Mouse (Mus musculus) CH12.LX (cell line): Measurements from ENCODE around the gene Gm8439. TPM values are rescaled to one million over a fixed set of nuclear protein-coding genes. Genes with fewer than 3 reads are reported as not detected.

Experiments used
- DNase-seq: peaks from one replicate; pipeline ENCODE4 v3.0.0-alpha.2; 2013; ENCODE audit errors: extremely low read depth
- H3K27ac ChIP-seq: 2 replicates; pipeline ENCODE4 v1.5.1; 2012; ENCODE audit warnings: low read depth, mild to moderate bottlenecking, control low read depth, moderate library complexity; ENCODE audit not compliant: insufficient read depth
- H3K27me3 ChIP-seq: replicated peaks from 2 replicates; pipeline ENCODE3; 2012; ENCODE audit warnings: inconsistent platforms
- H3K36me3 ChIP-seq, 2 experiments: replicated peaks in 1 of 2; 2 replicates each; pipeline versions ENCODE3 to v1.6.1; 2012; ENCODE audit warnings: inconsistent platforms in 1 of 2, low read length in 1 of 2, mild to moderate bottlenecking in 1 of 2, mixed read lengths in 1 of 2, moderate library complexity in 1 of 2; ENCODE audit not compliant: control insufficient read depth in 1 of 2, insufficient read depth in 1 of 2
- H3K4me1 ChIP-seq, 2 experiments: 2 replicates each; pipeline ENCODE4 v1.6.1; 2012; ENCODE audit warnings: inconsistent platforms in 1 of 2, moderate library complexity in 1 of 2; ENCODE audit not compliant: insufficient read depth in 2 of 2, control insufficient read depth in 1 of 2
- H3K4me2 ChIP-seq: 2 replicates; pipeline ENCODE4 v1.6.1; 2012; ENCODE audit warnings: low read depth, mild to moderate bottlenecking, control low read depth; ENCODE audit not compliant: poor library complexity, insufficient read depth, severe bottlenecking
- H3K4me3 ChIP-seq, 3 experiments: fragments of 150-350 bp in 1 of 3; sonication (generic) in 1 of 3; replicated peaks in 1 of 3; 2 replicates each; pipeline versions ENCODE3 to v1.5.1; 2011 to 2012; ENCODE audit warnings: low read depth in 2 of 3, low read length in 2 of 3, mild to moderate bottlenecking in 2 of 3, moderate library complexity in 2 of 3, control low read depth in 1 of 3, improper control_type of control experiment in 1 of 3, inconsistent platforms in 1 of 3, mixed read lengths in 1 of 3; ENCODE audit not compliant: poor library complexity in 1 of 3
- H3K79me2 ChIP-seq: replicated peaks from 2 replicates; pipeline ENCODE4 v1.6.1; 2012; ENCODE audit warnings: mild to moderate bottlenecking, moderate library complexity; ENCODE audit not compliant: control insufficient read depth, poor library complexity, insufficient read depth, severe bottlenecking; ENCODE audit errors: extremely low read depth
- H3K9ac ChIP-seq: 2 replicates; pipeline ENCODE4 v1.6.1; 2012; ENCODE audit warnings: low read depth, mild to moderate bottlenecking, control low read depth, moderate library complexity; ENCODE audit not compliant: insufficient read depth
- H3K9me3 ChIP-seq: replicated peaks from 2 replicates; pipeline ENCODE3; 2012; ENCODE audit warnings: low read length, inconsistent platforms, mixed read lengths
- BHLHE40 ChIP-seq: IDR thresholded peaks from 2 replicates; pipeline ENCODE4 v1.6.1; 2011; ENCODE audit warnings: mild to moderate bottlenecking, low read depth, low read length, improper control_type of control experiment
- CHD2 ChIP-seq: IDR thresholded peaks from 2 replicates; pipeline ENCODE4 v1.6.1; 2011; ENCODE audit warnings: low read length, improper control_type of control experiment
- CTCF ChIP-seq, 2 experiments: IDR thresholded peaks in 1 of 2; conservative IDR thresholded peaks in 1 of 2; 2 replicates each; pipeline ENCODE4 v1.5.1; 2011 to 2012; ENCODE audit warnings: low read depth in 2 of 2, low read length in 2 of 2, improper control_type of control experiment in 1 of 2, inconsistent platforms in 1 of 2, mild to moderate bottlenecking in 1 of 2, moderate library complexity in 1 of 2
- E2F4 ChIP-seq: IDR thresholded peaks from 2 replicates; pipeline ENCODE4 v1.6.1; 2011; ENCODE audit warnings: low read depth, low read length, improper control_type of control experiment; ENCODE audit not compliant: insufficient replicate concordance
- ELF1 ChIP-seq: IDR thresholded peaks from 2 replicates; pipeline ENCODE4 v1.6.1; 2014; ENCODE audit warnings: low read depth, mild to moderate bottlenecking, inconsistent platforms, low read length, improper control_type of control experiment
- EP300 ChIP-seq: IDR thresholded peaks from 2 replicates; pipeline ENCODE4 v1.6.1; 2011; ENCODE audit warnings: low read length, improper control_type of control experiment
- IRF4 ChIP-seq: IDR thresholded peaks from 2 replicates; pipeline ENCODE4 v1.6.1; 2014; ENCODE audit warnings: low read depth, mild to moderate bottlenecking, inconsistent platforms, low read length, improper control_type of control experiment
- JUN ChIP-seq: IDR thresholded peaks from 2 replicates; pipeline ENCODE4 v1.6.1; 2011; ENCODE audit warnings: low read depth, mild to moderate bottlenecking, low read length, improper control_type of control experiment, moderate library complexity; ENCODE audit not compliant: insufficient read depth
- KAT2A ChIP-seq: IDR thresholded peaks from 2 replicates; pipeline ENCODE4 v1.6.1; 2012; ENCODE audit warnings: low read length, improper control_type of control experiment, inconsistent platforms; ENCODE audit not compliant: insufficient replicate concordance
- MAZ ChIP-seq: IDR thresholded peaks from 2 replicates; pipeline ENCODE4 v1.6.1; 2012; ENCODE audit warnings: low read depth, mild to moderate bottlenecking, inconsistent platforms, low read length, improper control_type of control experiment, moderate library complexity
- MEF2A ChIP-seq: IDR thresholded peaks from 2 replicates; pipeline ENCODE4 v1.6.1; 2014; ENCODE audit warnings: low read depth, mild to moderate bottlenecking, inconsistent platforms, low read length, improper control_type of control experiment, borderline replicate concordance
- NRF1 ChIP-seq: IDR thresholded peaks from 2 replicates; pipeline ENCODE4 v1.6.1; 2014; ENCODE audit warnings: low read depth, mild to moderate bottlenecking, inconsistent platforms, low read length, improper control_type of control experiment, moderate library complexity
- PAX5 ChIP-seq: IDR thresholded peaks from 2 replicates; pipeline ENCODE4 v1.6.1; 2012; ENCODE audit warnings: low read length, inconsistent platforms, mixed read lengths
- POLR2A ChIP-seq: IDR thresholded peaks from 2 replicates; pipeline ENCODE4 v1.6.1; 2011; ENCODE audit warnings: low read depth, mild to moderate bottlenecking, improper control_type of control experiment, low read length
- POLR2AphosphoS2 ChIP-seq: IDR thresholded peaks from 2 replicates; pipeline ENCODE4 v1.6.1; 2011; ENCODE audit warnings: low read depth, low read length, improper control_type of control experiment
- RCOR1 ChIP-seq: conservative IDR thresholded peaks from 2 replicates; pipeline ENCODE4 v1.6.1; 2012; ENCODE audit warnings: low read depth, mild to moderate bottlenecking, inconsistent platforms, low read length, improper control_type of control experiment
- SIN3A ChIP-seq: IDR thresholded peaks from 2 replicates; pipeline ENCODE4 v1.6.1; 2012; ENCODE audit warnings: low read length, improper control_type of control experiment, inconsistent platforms
- SMC3 ChIP-seq: IDR thresholded peaks from 2 replicates; pipeline ENCODE4 v1.6.1; 2011; ENCODE audit warnings: low read depth, low read length, improper control_type of control experiment
- TBP ChIP-seq: conservative IDR thresholded peaks from 2 replicates; pipeline ENCODE4 v1.6.1; 2011; ENCODE audit warnings: low read depth, low read length, improper control_type of control experiment
- TCF12 ChIP-seq: IDR thresholded peaks from 2 replicates; pipeline ENCODE4 v1.6.1; 2014; ENCODE audit warnings: low read depth, mild to moderate bottlenecking, inconsistent platforms, low read length, improper control_type of control experiment
- UBTF ChIP-seq: IDR thresholded peaks from 2 replicates; pipeline ENCODE4 v1.6.1; 2012; ENCODE audit warnings: low read depth, mild to moderate bottlenecking, inconsistent platforms, low read length, improper control_type of control experiment, moderate library complexity
- USF1 ChIP-seq: IDR thresholded peaks from 2 replicates; pipeline ENCODE4 v1.6.1; 2014; ENCODE audit warnings: low read depth, mild to moderate bottlenecking, inconsistent platforms, low read length, improper control_type of control experiment
- ZC3H11A ChIP-seq: IDR thresholded peaks from 2 replicates; pipeline ENCODE4 v1.6.1; 2012; ENCODE audit warnings: low read depth, mild to moderate bottlenecking, inconsistent platforms, low read length, improper control_type of control experiment
- ZKSCAN1 ChIP-seq: IDR thresholded peaks from 2 replicates; pipeline ENCODE4 v1.6.1; 2012; ENCODE audit warnings: low read depth, inconsistent platforms, low read length, improper control_type of control experiment, borderline replicate concordance
- ZNF384 ChIP-seq: IDR thresholded peaks from 2 replicates; pipeline ENCODE4 v1.6.1; 2012; ENCODE audit warnings: low read depth, low read length, improper control_type of control experiment, inconsistent platforms
- dilution Hi-C: fragments of 300-500 bp; cut with MboI; formaldehyde crosslinking; loops from 2 replicates; pipeline ENCODE4 v1.14.3; 2020; ENCODE audit warnings: low sequenced_read_pairs; ENCODE audit not compliant: extremely low pct_unique_long_range_greater_than_20kb, extremely low pct_ligation_motif_present
- in situ Hi-C: fragments of 300-500 bp; cut with MboI; formaldehyde crosslinking; loops from 3 replicates; pipeline ENCODE4 v1.14.3; 2019; ENCODE audit warnings: low sequenced_read_pairs, low pct_ligation_motif_present, low pct_unique_long_range_greater_than_20kb, mixed read lengths
- polyA plus RNA-seq: library from polyadenylated mRNA; unstranded; fragments of >175 nt; gene quantifications from 2 replicates; pipeline ENCODE4 v1.2.1, GENCODE M21; 2012; ENCODE audit warnings: low read depth; ENCODE audit not compliant: insufficient read length
- total RNA-seq, 2 experiments: library from RNA; depleted of rRNA; stranded (reverse); fragments of 300-350 nt in 1 of 2; fragments of >200 nt in 1 of 2; gene quantifications; 2 replicates each; pipeline ENCODE4 v1.2.3; 2012 to 2014

Gm8439 gene
- total and polyA plus RNA-seq, 3 experiments: not detected

DNA sequence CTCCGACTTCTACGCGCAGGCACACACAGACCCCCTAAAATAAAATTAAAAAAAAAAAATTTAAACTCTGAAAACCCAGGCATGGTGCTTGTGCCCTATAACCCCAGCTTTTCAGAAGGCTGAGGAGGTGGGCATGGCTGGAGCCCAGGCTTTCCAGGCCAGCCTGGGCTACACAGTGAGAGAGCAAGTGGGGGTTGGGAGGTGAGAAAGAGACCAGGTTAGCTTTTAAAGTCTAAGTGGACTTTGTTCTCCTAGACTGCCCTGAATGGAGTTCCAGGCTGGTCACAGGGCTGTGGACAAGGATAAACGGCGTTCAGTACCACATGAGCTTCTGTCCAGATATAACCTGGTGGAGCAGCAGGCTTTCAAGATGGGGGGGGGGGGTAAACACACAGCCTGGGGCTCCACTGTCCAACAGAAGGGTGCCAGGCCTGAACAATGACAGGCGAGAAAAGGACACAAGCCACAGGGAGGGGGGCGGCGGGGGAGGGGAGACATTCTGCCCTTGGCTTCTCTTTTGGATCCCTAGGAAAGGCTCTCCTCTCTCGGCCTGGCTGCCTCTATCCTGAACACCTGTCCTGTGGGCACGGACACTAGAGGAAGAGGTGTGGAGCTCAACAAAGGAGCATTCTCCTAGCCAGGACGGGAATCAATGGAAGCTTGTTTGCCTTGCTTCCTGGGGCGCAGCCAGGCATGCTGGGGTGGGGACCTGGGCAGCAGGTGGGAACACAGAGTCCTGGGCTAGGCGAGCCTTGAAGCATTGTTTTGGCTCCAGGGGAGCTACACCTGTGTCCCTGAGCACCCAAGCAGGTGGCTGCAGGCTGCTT is 27.9 kb downstream of the Gm8439 start:
- TF ChIP-seq BHLHE40: no peak
- TF ChIP-seq IRF4: no peak
- TF ChIP-seq ELF1: no peak
- TF ChIP-seq MAZ: no peak
- no peak for TF ChIP-seq CTCF (conservative IDR thresholded peaks at IDR 0.05 in 1 of 2, IDR thresholded peaks at IDR 0.05 in 1 of 2; ENCODE audit: low read depth in 2 of 2, low read length in 2 of 2)
- no peak for TF ChIP-seq PAX5
- no peak for TF ChIP-seq RCOR1
- TF ChIP-seq USF1: no peak
- TF ChIP-seq CHD2: no peak
- TF ChIP-seq SMC3: no peak
- TF ChIP-seq ZNF384: no peak
- TF ChIP-seq ZKSCAN1: no peak
- no peak for TF ChIP-seq TBP
- TF ChIP-seq SIN3A: no peak
- TF ChIP-seq NRF1: no peak
- no peak for TF ChIP-seq POLR2AphosphoS2
- no peak for TF ChIP-seq TCF12
- TF ChIP-seq E2F4: no peak
- TF ChIP-seq KAT2A: no peak
- no peak for TF ChIP-seq JUN
- no peak overlapping the region for H3K27ac ChIP-seq
- peaks cover 5 to 17% of the 10 kb centered on the region in 2 experiments; a peak in 3 of 4 replicates for H3K4me1 ChIP-seq
- no peak overlapping the region for H3K9ac ChIP-seq
- no peak for DNase-seq
- H3K9me3 ChIP-seq: no peaks in the 10 kb centered on the region
- H3K4me3 ChIP-seq: no peak overlapping the region
- dilution Hi-C loops (no loop called here), in situ Hi-C loops (no loop called here)
- H3K79me2 ChIP-seq: no peaks in the 10 kb centered on the region
- H3K27me3 ChIP-seq: peaks cover 3% of the 10 kb centered on the region
- H3K36me3 ChIP-seq: no peaks in the 10 kb centered on the region
- H3K4me2 ChIP-seq: no peak overlapping the region

- H3K27ac ChIP-seq: no peak overlapping the region
- H3K4me3 ChIP-seq: no peak overlapping the region
- no peaks in the 10 kb centered on the region for H3K36me3 ChIP-seq
- H3K27me3 ChIP-seq: no peaks in the 10 kb centered on the region
- H3K9ac ChIP-seq: no peak overlapping the region
- no peaks in the 10 kb centered on the region for H3K79me2 ChIP-seq
- no peak for TF ChIP-seq ZKSCAN1
- no peak for TF ChIP-seq POLR2A
- TF ChIP-seq MEF2A: no peak
- no peak for TF ChIP-seq NRF1
- no peak for TF ChIP-seq ZC3H11A
- TF ChIP-seq EP300: no peak
- no peak for TF ChIP-seq TBP
- TF ChIP-seq KAT2A: no peak
- no peak for TF ChIP-seq UBTF
- in situ Hi-C loops: no loop called here
- H3K4me1 ChIP-seq: peaks cover 0 to 11% of the 10 kb centered on the region in 2 experiments; a peak in 2 of 4 replicates
- no peaks in the 10 kb centered on the region for H3K9me3 ChIP-seq
- H3K4me2 ChIP-seq: no peak overlapping the region
- dilution Hi-C loops: no loop called here
- no peak for DNase-seq
Measured at GRCm38 (mm10) chr4:120627728-120628127, 39.2 kb downstream of the Gm8439 start.
